Mouse (Mus musculus): ENCODE measurements around the gene Ftsj3. TPM values are rescaled to one million over a fixed set of nuclear protein-coding genes. Genes with fewer than 3 reads are reported as not detected.
"Not testable (repeated sequence)": the region's sequence is repeated elsewhere in the genome, so short reads cannot be mapped to it uniquely, and the experiment has no call there.

Ftsj3 gene
- polyA plus RNA-seq, 1 experiment from 2014 or later = 52.7 TPM

GRCm38 (mm10) chr11:106267311-106267852, 11.5 kb upstream of the Ftsj3 start:
- H3K36me3 ChIP-seq = peaks cover 55% of the 10 kb centered on the region
- no peak overlapping the region for H3K9ac ChIP-seq
- peak overlapping the region; percentile 44 for H3K4me2 ChIP-seq
- H3K27ac ChIP-seq = peak overlapping the region; percentile 90
- 43% methylated on average over 15 of the region's 15 CpGs for WGBS
- no peak for ATAC-seq (ENCODE audit: insufficient number of reproducible peaks, low FRiP score, low TSS enrichment, low read depth)
- H3K4me3 ChIP-seq = peak overlapping the region; percentile 26
- H3K27me3 ChIP-seq = no peaks in the 10 kb centered on the region
- peaks cover 46% of the 10 kb centered on the region for H3K4me1 ChIP-seq
- no peaks in the 10 kb centered on the region for H3K9me3 ChIP-seq

- Histone ChIP-seq H3K9ac (no peak overlapping the region), H3K27ac (peak overlapping the region; percentile 90; the same call in 1 of the 2 replicates), H3K4me1 (peaks cover 43% of the 10 kb centered on the region), H3K9me3 (no peaks in the 10 kb centered on the region), H3K4me2 (peak overlapping the region; percentile 44), H3K4me3 (peak overlapping the region; percentile 26; the same call in 1 of the 2 replicates), H3K36me3 (peaks cover 64% of the 10 kb centered on the region), H3K27me3 (no peaks in the 10 kb centered on the region)
- 84% methylated on average over 10 of the region's 10 CpGs for WGBS
- no peak for ATAC-seq (ENCODE audit: insufficient number of reproducible peaks, low FRiP score, low TSS enrichment, low read depth)
Observed at GRCm38 (mm10) chr11:106266431-106266830, 10.6 kb upstream of the Ftsj3 start.

DNA sequence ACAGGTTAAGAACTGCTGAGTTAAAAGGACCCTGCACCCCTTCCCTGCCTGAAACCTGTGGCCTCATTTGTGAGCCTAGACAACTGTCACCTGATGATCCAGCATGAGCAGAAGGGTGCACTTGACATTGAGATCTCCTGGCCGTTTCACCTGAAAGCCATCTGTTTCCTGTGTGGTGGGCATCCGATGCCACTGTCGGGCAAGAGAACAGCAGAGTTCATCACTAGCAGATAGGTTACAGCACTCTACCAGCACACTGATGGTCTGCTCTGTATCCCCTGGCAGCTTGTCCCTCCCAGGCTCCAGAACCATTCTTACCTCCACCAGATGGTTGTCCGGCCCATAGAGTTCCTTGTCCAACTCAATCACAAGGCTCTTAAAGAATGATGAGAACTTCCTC, 9.7 kb upstream of the Ftsj3 start:
- 85% methylated on average over 4 of the region's 4 CpGs for WGBS
- Histone ChIP-seq H3K36me3 (peaks cover 71% of the 10 kb centered on the region), H3K4me1 (peaks cover 35% of the 10 kb centered on the region), H3K9ac (no peak overlapping the region), H3K27ac (no peak overlapping the region), H3K9me3 (no peaks in the 10 kb centered on the region), H3K4me3 (no peak overlapping the region), H3K27me3 (no peaks in the 10 kb centered on the region), H3K4me2 (no peak overlapping the region)
- ATAC-seq (ENCODE audit: insufficient number of reproducible peaks, low FRiP score, low TSS enrichment, low read depth) = no peak

GRCm38 (mm10) chr11:106264988-106265387, 9.1 kb upstream of the Ftsj3 start:
- no peak for ATAC-seq (ENCODE audit: insufficient number of reproducible peaks, low FRiP score, low TSS enrichment, low read depth)
- Histone ChIP-seq H3K9ac (no peak overlapping the region), H3K27ac (no peak overlapping the region), H3K4me2 (no peak overlapping the region), H3K27me3 (no peaks in the 10 kb centered on the region), H3K36me3 (peaks cover 70% of the 10 kb centered on the region), H3K9me3 (no peaks in the 10 kb centered on the region), H3K4me3 (no peak overlapping the region), H3K4me1 (peaks cover 29% of the 10 kb centered on the region)
- WGBS = 90% methylated on average over 15 of the region's 15 CpGs

- Histone ChIP-seq H3K4me2 (no peak overlapping the region), H3K4me3 (no peak overlapping the region), H3K9ac (no peak overlapping the region), H3K36me3 (peaks cover 75% of the 10 kb centered on the region), H3K4me1 (peaks cover 22% of the 10 kb centered on the region), H3K27me3 (no peaks in the 10 kb centered on the region), H3K9me3 (no peaks in the 10 kb centered on the region), H3K27ac (no peak overlapping the region)
- ATAC-seq (ENCODE audit: insufficient number of reproducible peaks, low FRiP score, low TSS enrichment, low read depth) = no peak
- WGBS = 82% methylated on average over 9 of the region's 9 CpGs
Observed at GRCm38 (mm10) chr11:106263963-106264362, 8.1 kb upstream of the Ftsj3 start.

GRCm38 (mm10) chr11:106260826-106261450, 5.1 kb upstream of the Ftsj3 start:
- no peaks in the 10 kb centered on the region for H3K9me3 ChIP-seq
- H3K4me3 ChIP-seq = no peak overlapping the region
- H3K27me3 ChIP-seq = no peaks in the 10 kb centered on the region
- peaks cover 11% of the 10 kb centered on the region for H3K4me1 ChIP-seq
- H3K27ac ChIP-seq = no peak overlapping the region
- no peak overlapping the region for H3K9ac ChIP-seq
- WGBS = 78% methylated on average over 14 of the region's 14 CpGs
- peaks cover 75% of the 10 kb centered on the region for H3K36me3 ChIP-seq
- ATAC-seq (ENCODE audit: insufficient number of reproducible peaks, low FRiP score, low TSS enrichment, low read depth) = no peak
- no peak overlapping the region for H3K4me2 ChIP-seq

DNA sequence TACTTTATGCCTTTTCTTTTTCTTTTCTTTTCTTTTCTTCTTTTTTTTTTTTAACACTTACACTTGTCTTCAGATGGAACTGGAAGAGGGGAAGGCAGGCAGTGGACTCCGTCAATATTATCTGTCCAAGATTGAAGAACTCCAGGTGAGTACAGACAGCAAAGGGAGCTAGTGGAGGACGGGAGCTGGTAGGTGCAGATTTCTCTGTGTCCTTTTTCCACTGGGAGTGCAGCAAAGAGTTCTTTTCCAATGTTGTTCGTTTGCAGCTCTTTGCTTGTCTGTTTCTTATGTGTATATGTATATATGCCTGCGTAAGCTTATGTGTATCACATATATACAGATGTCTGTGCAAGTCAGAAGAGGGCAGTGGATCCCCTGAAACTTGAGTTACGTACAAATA, 896 bp upstream of the Ftsj3 start:
- H3K36me3 ChIP-seq = peaks cover 56% of the 10 kb centered on the region
- peak overlapping the region; percentile 77 for H3K4me2 ChIP-seq
- no peaks in the 10 kb centered on the region for H3K27me3 ChIP-seq
- no peak overlapping the region for H3K27ac ChIP-seq
- peak overlapping the region; percentile 76; the same call in 1 of the 2 replicates for H3K9ac ChIP-seq
- H3K4me1 ChIP-seq = peaks cover 19% of the 10 kb centered on the region
- H3K9me3 ChIP-seq = no peaks in the 10 kb centered on the region
- no peak for ATAC-seq (ENCODE audit: insufficient number of reproducible peaks, low FRiP score, low TSS enrichment, low read depth)
- WGBS = 63% methylated on average over 5 of the region's 5 CpGs
- peak overlapping the region; percentile 84 for H3K4me3 ChIP-seq

DNA sequence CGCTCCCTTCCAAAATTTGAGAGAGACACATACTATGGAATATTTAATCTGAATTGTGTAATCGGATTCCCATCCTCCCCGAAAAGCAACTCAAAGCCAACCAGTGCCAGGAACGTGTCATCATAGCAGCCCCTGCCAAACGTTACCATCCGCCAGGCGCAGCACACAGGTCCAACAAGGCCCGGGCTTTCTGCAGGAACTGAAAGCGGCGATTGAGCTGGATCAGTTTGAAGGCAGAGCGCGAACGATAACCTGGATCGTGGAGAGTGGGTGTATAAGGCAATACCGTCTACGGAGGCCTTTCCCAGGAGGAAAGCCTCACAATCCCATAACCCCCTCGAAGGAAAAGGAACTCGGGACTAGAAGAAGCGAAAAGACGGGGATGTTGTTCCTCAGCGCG, 705 bp downstream of the Ftsj3 start:
- H3K27ac ChIP-seq = peak overlapping the region; percentile 83
- WGBS = 3% methylated on average over 22 of the region's 22 CpGs
- no peaks in the 10 kb centered on the region for H3K9me3 ChIP-seq
- H3K27me3 ChIP-seq = no peaks in the 10 kb centered on the region
- no peak for ATAC-seq (ENCODE audit: insufficient number of reproducible peaks, low FRiP score, low TSS enrichment, low read depth)
- peak overlapping the region; percentile 61 for H3K9ac ChIP-seq
- peak overlapping the region; percentile 84 for H3K4me3 ChIP-seq
- peaks cover 19% of the 10 kb centered on the region for H3K4me1 ChIP-seq
- H3K4me2 ChIP-seq = peak overlapping the region; percentile 77
- H3K36me3 ChIP-seq = peaks cover 58% of the 10 kb centered on the region

GRCm38 (mm10) chr11:106254767-106255166, 1.1 kb downstream of the Ftsj3 start:
- 22% methylated on average over 2 of the region's 2 CpGs for WGBS
- peaks cover 19% of the 10 kb centered on the region for H3K4me1 ChIP-seq

DNA sequence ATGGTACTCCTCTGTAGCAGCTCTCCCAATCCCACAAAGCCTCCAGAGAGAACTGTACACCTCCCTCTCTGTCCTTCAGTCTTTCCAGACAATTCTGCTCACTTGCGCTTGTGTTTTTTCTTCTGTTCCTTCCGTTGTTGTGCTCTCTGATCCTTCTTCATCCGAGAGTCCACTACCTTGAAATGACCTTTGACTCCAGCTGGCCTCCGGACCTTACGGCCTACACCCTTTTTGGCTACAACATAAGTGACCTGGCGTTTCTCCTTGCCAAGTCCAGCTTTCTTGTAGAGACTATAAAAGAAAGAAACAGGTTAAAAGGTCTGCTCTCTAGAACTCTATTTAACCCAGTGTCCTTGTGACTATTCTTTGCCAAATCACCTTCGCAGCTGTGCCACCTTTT, 6.6 kb downstream of the Ftsj3 start:
- ATAC-seq (ENCODE audit: insufficient number of reproducible peaks, low FRiP score, low TSS enrichment, low read depth) = no peak
- no peaks in the 10 kb centered on the region for H3K9me3 ChIP-seq
- no peak overlapping the region for H3K4me3 ChIP-seq
- H3K4me2 ChIP-seq = no peak overlapping the region
- no peak overlapping the region for H3K27ac ChIP-seq
- H3K36me3 ChIP-seq = peaks cover 94% of the 10 kb centered on the region
- no peaks in the 10 kb centered on the region for H3K27me3 ChIP-seq
- WGBS = 88% methylated on average over 7 of the region's 7 CpGs
- no peak overlapping the region for H3K9ac ChIP-seq
- no peaks in the 10 kb centered on the region for H3K4me1 ChIP-seq

More at GRCm38 (mm10) chr11:106254767-106255166, 1.1 kb downstream of the Ftsj3 start:
- peak overlapping the region; percentile 84 for H3K4me3 ChIP-seq
- ATAC-seq (ENCODE audit: insufficient number of reproducible peaks, low FRiP score, low TSS enrichment, low read depth) = no peak
- no peaks in the 10 kb centered on the region for H3K9me3 ChIP-seq
- H3K36me3 ChIP-seq = peaks cover 63% of the 10 kb centered on the region
- no peaks in the 10 kb centered on the region for H3K27me3 ChIP-seq
- peak overlapping the region; percentile 61; the same call in 1 of the 2 replicates for H3K9ac ChIP-seq
- peak overlapping the region; percentile 83; the same call in 1 of the 2 replicates for H3K27ac ChIP-seq
- H3K4me2 ChIP-seq = peak overlapping the region; percentile 77

GRCm38 (mm10) chr11:106246834-106247233, 9.0 kb downstream of the Ftsj3 start:
- Histone ChIP-seq H3K9ac (no peak overlapping the region), H3K4me2 (no peak overlapping the region), H3K27ac (no peak overlapping the region), H3K27me3 (no peaks in the 10 kb centered on the region), H3K4me3 (no peak overlapping the region), H3K4me1 (no peaks in the 10 kb centered on the region), H3K9me3 (no peaks in the 10 kb centered on the region), H3K36me3 (peaks cover 96% of the 10 kb centered on the region)
- WGBS = 100% methylated on average over 1 of the region's 1 CpGs
- ATAC-seq (ENCODE audit: insufficient number of reproducible peaks, low FRiP score, low TSS enrichment, low read depth) = no peak

DNA sequence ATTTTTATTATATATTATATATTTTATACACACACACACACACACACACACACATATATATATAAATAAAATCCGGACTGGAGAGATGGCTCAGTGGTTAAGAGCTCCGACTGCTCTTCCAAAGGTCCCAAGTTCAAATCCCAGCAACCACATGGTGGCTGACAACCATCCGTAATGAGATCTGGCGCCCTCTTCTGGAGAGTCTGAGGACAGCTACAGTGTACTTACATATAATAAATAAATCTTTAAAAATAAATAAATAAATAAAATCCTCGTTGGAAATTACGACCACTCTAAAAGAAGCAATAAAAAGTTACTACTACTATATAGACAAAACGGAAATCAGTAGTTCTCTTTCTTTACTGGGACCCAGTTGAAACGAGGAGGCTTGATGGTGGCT, 21.9 kb downstream of the Ftsj3 start:
- WGBS = 67% methylated on average over 8 of the region's 8 CpGs
- not testable (repeated sequence) for H3K27ac ChIP-seq; H3K4me1 ChIP-seq; ATAC-seq (ENCODE audit: insufficient number of reproducible peaks, low FRiP score, low TSS enrichment, low read depth); H3K4me2 ChIP-seq; H3K9me3 ChIP-seq; H3K4me3 ChIP-seq; H3K27me3 ChIP-seq; H3K9ac ChIP-seq
- peaks cover 73% of the 10 kb centered on the region for H3K36me3 ChIP-seq

Measured in limb, embryonic 15.5 days (tissue).